Comparison of ENCODE assay signal across 9 mouse cellular contexts in the genomic region with DNA sequence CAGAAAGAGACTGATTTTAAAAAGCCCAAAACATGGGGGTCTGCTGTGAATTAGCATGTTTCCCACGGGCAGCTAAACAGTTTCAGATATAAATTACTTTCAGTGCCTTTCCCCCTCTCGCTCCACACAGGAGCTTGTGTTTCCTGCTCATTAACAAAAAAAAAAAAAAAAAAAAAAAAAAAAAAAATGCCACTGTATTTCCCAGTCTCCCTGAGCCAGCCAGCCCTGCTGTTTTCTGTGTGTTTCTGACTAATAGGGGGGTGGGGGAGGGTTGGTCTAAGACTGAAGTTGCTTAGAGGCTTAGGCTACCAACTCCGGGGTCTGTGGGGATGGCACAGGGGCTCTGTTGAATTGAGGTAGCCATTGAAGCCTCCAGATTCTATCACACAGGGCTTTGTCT.
DNase-seq lines count a peak whose midpoint lies in the region; ATAC-seq and TF ChIP-seq lines count a peak whose summit lies in the region.
"Had no signal": no experiment of that assay in that cellular context is flagged by ENCODE, and none has a peak within 500 bp of the region (broad histone marks: within the 10 kb centered on the region; RNA-seq: fewer than 3 reads in every experiment).

No protein-coding gene starts in this region.

- H3K9me3 ChIP-seq in neural tube, embryonic 11.5 days (ENCODE audit: control insufficient read depth, low read length) = no peaks in the 10 kb centered on the region
- no peaks in the 10 kb centered on the region for H3K9me3 ChIP-seq in forebrain, postnatal 0 days (ENCODE audit: low read length)
- no peaks in the 10 kb centered on the region for H3K9me3 ChIP-seq in stomach, embryonic 15.5 days

- DNase-seq in embryo, embryonic 11 days = peak; percentile 70
- no peak for DNase-seq in embryo, embryonic 10 days (ENCODE audit: low spot score)
- peak; percentile 38 for DNase-seq in neural tube, embryonic 11.5 days (ENCODE audit: low spot score)
- no peak for DNase-seq in neural tube, embryonic 10.5 days (ENCODE audit: extremely low spot score, low spot score)
- peak; percentile 45 for DNase-seq in forebrain, postnatal 0 days
- no peak for DNase-seq in gastrocnemius, adult 18-20 months (ENCODE audit: low spot score)
- DNase-seq in cerebellum, adult 9-11 months = no peak

- H3K9ac ChIP-seq in neural tube, embryonic 11.5 days (ENCODE audit: low read length) = no peak overlapping the region
- H3K9ac ChIP-seq in forebrain, postnatal 0 days = no peak overlapping the region
- no peak overlapping the region for H3K9ac ChIP-seq in stomach, embryonic 15.5 days

- H3K27me3 ChIP-seq in neural tube, embryonic 11.5 days (ENCODE audit: control insufficient read depth, insufficient read depth, low read length) = no peaks in the 10 kb centered on the region
- no peaks in the 10 kb centered on the region for H3K27me3 ChIP-seq in forebrain, postnatal 0 days (ENCODE audit: insufficient read depth, low read length)
- no peaks in the 10 kb centered on the region for H3K27me3 ChIP-seq in stomach, embryonic 15.5 days (replicated peaks)

- peak; percentile 73 for ATAC-seq in neural tube, embryonic 11.5 days (ENCODE audit: insufficient read depth, low FRiP score, low TSS enrichment)
- ATAC-seq in forebrain, postnatal 0 days = peak; percentile 40; the same call in 1 of the 2 replicates
- no peak for ATAC-seq in stomach, embryonic 15.5 days (ENCODE audit: insufficient read depth, low FRiP score, low read depth)

- H3K4me3 ChIP-seq in neural tube, embryonic 11.5 days (ENCODE audit: low read depth, low read length) = no peak overlapping the region
- no peak overlapping the region for H3K4me3 ChIP-seq in forebrain, postnatal 0 days (ENCODE audit: low read depth, low read length)
- no peak overlapping the region for H3K4me3 ChIP-seq in stomach, embryonic 15.5 days (replicated peaks)
- H3K4me3 ChIP-seq: megakaryocyte, embryonic 14.5 days had no signal

- peaks cover 6% of the 10 kb centered on the region; the same call in 1 of the 2 replicates for H3K4me1 ChIP-seq in neural tube, embryonic 11.5 days (ENCODE audit: control insufficient read depth, insufficient read depth, low read length)
- H3K4me1 ChIP-seq in forebrain, postnatal 0 days (ENCODE audit: insufficient read depth) = no peaks in the 10 kb centered on the region
- peaks cover 8% of the 10 kb centered on the region; the same call in 1 of the 2 replicates for H3K4me1 ChIP-seq in stomach, embryonic 15.5 days
- H3K4me1 ChIP-seq: megakaryocyte, embryonic 14.5 days had no signal

- H3K27ac ChIP-seq in neural tube, embryonic 11.5 days (ENCODE audit: low read depth, low read length) = no peak overlapping the region
- H3K27ac ChIP-seq in forebrain, postnatal 0 days (ENCODE audit: low read depth, low read length) = no peak overlapping the region
- peak overlapping the region; percentile 49; the same call in 1 of the 2 replicates for H3K27ac ChIP-seq in stomach, embryonic 15.5 days

- no peak for TF ChIP-seq CTCF in forebrain, postnatal 0 days (IDR thresholded peaks at IDR 0.05; ENCODE audit: low read depth)

- no peaks in the 10 kb centered on the region for H3K36me3 ChIP-seq in neural tube, embryonic 11.5 days (ENCODE audit: control insufficient read depth, insufficient read depth, low read length)
- H3K36me3 ChIP-seq in forebrain, postnatal 0 days (ENCODE audit: insufficient read depth) = no peaks in the 10 kb centered on the region
- H3K36me3 ChIP-seq in stomach, embryonic 15.5 days = no peaks in the 10 kb centered on the region

- WGBS in neural tube, embryonic 11.5 days = 17% methylated on average over 3 of the region's 3 CpGs
- WGBS in forebrain, postnatal 0 days = 9% methylated on average over 3 of the region's 3 CpGs
- WGBS in stomach, embryonic 15.5 days = 14% methylated on average over 3 of the region's 3 CpGs

- H3K4me2 ChIP-seq in neural tube, embryonic 11.5 days (ENCODE audit: low read depth) = no peak overlapping the region
- no peak overlapping the region for H3K4me2 ChIP-seq in forebrain, postnatal 0 days (ENCODE audit: low read depth)
- no peak overlapping the region for H3K4me2 ChIP-seq in stomach, embryonic 15.5 days

Comparison
In these comparisons a context has a peak if more than half of its experiments do, and no peak if none do; other contexts are left out.
1. DNase-seq: peak in embryo, embryonic 11 days (single experiment), neural tube, embryonic 11.5 days (single experiment) and forebrain, postnatal 0 days (single experiment); none in embryo, embryonic 10 days (single experiment), neural tube, embryonic 10.5 days (single experiment), gastrocnemius, adult 18-20 months (single experiment) and cerebellum, adult 9-11 months (single experiment).